Mouse (Mus musculus): Measurements from ENCODE around the gene Ccdc183. TPM values are rescaled to one million over a fixed set of nuclear protein-coding genes. Genes with fewer than 3 reads are reported as not detected.

Gene Ccdc183
- polyA plus RNA-seq, 1 experiment = not detected

DNA sequence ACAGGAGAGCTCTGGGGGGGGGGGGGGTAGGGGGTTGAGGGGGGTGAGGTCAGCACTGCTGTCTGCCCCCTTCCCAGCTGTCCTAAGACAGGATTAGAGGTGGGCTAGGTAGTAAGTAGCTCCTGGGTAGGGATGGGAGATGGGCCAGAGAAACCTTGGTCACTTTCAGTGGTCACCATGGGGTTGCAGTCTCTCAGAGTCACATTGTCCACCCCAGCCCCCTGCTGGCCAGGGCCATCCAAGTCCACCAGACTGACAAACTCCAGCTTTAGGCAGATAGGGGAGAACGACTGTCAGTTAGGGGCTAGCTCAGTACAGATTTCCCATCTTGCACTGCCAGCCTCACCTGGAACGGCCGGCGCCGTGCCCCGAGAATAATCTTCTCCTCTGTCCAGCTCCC, 50.9 kb downstream of the Ccdc183 start:
- no peak overlapping the region for H3K27ac ChIP-seq (ENCODE audit: insufficient read depth, low read length)
- peaks cover 3% of the 10 kb centered on the region for H3K4me1 ChIP-seq (ENCODE audit: control insufficient read depth, insufficient read depth, low read length)
- no peak overlapping the region for H3K4me3 ChIP-seq (ENCODE audit: low read depth, low read length)
- H3K9me3 ChIP-seq (replicated peaks; ENCODE audit: control insufficient read depth, insufficient read depth, low read length, poor library complexity, severe bottlenecking) = no peaks in the 10 kb centered on the region
- H3K9ac ChIP-seq (ENCODE audit: low read depth, poor library complexity, severe bottlenecking) = no peak overlapping the region
- TF ChIP-seq CTCF (IDR thresholded peaks at IDR 0.05; ENCODE audit: low read depth, low read length) = no peak
- TF ChIP-seq EP300 (IDR thresholded peaks at IDR 0.05; ENCODE audit: insufficient read depth, low read depth, low read length) = no peak
- no peak for TF ChIP-seq POLR2A (IDR thresholded peaks at IDR 0.05; ENCODE audit: insufficient read depth, low read length)
- peaks cover 15% of the 10 kb centered on the region for H3K36me3 ChIP-seq (ENCODE audit: control insufficient read depth, insufficient read depth, low read length, poor library complexity, severe bottlenecking)
- H3K27me3 ChIP-seq (ENCODE audit: control insufficient read depth, insufficient read depth, low read length, poor library complexity, severe bottlenecking) = no peaks in the 10 kb centered on the region

DNA sequence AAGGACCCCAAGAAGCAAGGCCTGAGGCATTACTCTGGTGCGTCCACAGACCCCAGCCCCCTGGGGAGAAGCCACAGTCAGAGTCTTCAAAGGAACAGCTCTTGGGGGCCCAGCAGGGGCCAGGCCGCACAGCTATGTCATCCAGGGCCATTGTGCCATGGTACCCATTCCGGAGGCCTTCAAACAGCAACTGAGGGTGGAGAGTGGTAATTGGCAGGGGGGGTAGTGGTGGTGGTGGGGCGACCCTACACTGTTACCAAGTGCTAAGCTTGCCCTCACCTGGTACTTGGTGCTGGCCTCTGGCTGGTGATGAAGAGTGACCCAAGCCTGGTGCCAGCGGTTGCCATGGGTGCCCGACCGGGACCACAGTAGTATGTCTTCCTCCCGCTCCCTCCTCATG, 51.7 kb downstream of the Ccdc183 start:
- TF ChIP-seq EP300 (IDR thresholded peaks at IDR 0.05; ENCODE audit: insufficient read depth, low read depth, low read length) = no peak
- no peak for TF ChIP-seq CTCF (IDR thresholded peaks at IDR 0.05; ENCODE audit: low read depth, low read length)
- no peak for TF ChIP-seq POLR2A (IDR thresholded peaks at IDR 0.05; ENCODE audit: insufficient read depth, low read length)
- H3K27ac ChIP-seq (ENCODE audit: insufficient read depth, low read length) = no peak overlapping the region
- H3K36me3 ChIP-seq (ENCODE audit: control insufficient read depth, insufficient read depth, low read length, poor library complexity, severe bottlenecking) = peaks cover 18% of the 10 kb centered on the region
- no peak overlapping the region for H3K9ac ChIP-seq (ENCODE audit: low read depth, poor library complexity, severe bottlenecking)
- no peaks in the 10 kb centered on the region for H3K9me3 ChIP-seq (replicated peaks; ENCODE audit: control insufficient read depth, insufficient read depth, low read length, poor library complexity, severe bottlenecking)
- H3K4me3 ChIP-seq (ENCODE audit: low read depth, low read length) = no peak overlapping the region
- H3K27me3 ChIP-seq (ENCODE audit: control insufficient read depth, insufficient read depth, low read length, poor library complexity, severe bottlenecking) = no peaks in the 10 kb centered on the region
- H3K4me1 ChIP-seq (ENCODE audit: control insufficient read depth, insufficient read depth, low read length) = peaks cover 3% of the 10 kb centered on the region

DNA sequence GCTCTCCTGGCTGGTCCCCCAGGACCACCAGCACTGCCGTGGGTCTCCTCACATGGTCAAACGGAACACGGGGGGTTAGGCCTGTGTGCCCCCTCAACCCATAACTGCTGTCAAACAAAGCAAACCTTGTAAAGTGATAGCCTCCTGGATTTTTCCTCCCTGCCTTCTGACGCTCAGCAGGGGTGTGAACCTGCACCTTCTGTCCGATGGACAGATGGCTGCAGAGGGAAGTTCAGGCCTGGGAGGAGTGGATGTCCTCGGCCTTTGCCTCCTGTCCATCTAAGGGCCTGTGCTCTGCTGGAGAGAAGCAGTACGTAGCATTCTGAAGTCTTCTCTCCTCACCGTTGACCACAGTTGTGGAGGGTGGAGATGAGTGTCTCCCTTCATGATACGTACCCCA, 55.5 kb downstream of the Ccdc183 start:
- peaks cover 25% of the 10 kb centered on the region for H3K36me3 ChIP-seq (ENCODE audit: control insufficient read depth, insufficient read depth, low read length, poor library complexity, severe bottlenecking)
- no peak for TF ChIP-seq POLR2A (IDR thresholded peaks at IDR 0.05; ENCODE audit: insufficient read depth, low read length)
- no peak for TF ChIP-seq CTCF (IDR thresholded peaks at IDR 0.05; ENCODE audit: low read depth, low read length)
- TF ChIP-seq EP300 (IDR thresholded peaks at IDR 0.05; ENCODE audit: insufficient read depth, low read depth, low read length) = no peak

DNA sequence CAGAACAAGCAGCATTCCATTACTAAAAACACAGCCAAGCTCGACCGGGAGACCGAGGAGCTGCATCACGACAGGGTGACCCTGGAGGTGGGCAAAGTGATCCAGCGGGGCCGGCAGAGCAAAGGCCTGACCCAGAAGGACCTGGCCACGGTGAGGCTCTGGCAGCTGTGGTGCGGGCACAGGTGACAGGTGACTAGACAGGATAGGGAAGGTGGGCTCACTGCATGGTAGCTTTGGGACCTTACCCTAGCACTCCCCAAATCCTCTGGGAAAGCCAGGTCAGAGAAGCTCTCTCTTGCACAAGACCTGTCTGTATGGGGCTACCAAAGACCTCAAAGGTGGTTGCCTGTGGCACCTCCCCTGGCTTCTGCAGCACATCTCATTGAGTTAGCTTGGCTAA, 56.9 kb downstream of the Ccdc183 start:
- no peak for TF ChIP-seq POLR2A (IDR thresholded peaks at IDR 0.05; ENCODE audit: insufficient read depth, low read length)
- no peak for TF ChIP-seq CTCF (IDR thresholded peaks at IDR 0.05; ENCODE audit: low read depth, low read length)
- no peak for TF ChIP-seq EP300 (IDR thresholded peaks at IDR 0.05; ENCODE audit: insufficient read depth, low read depth, low read length)
- Histone ChIP-seq H3K27ac (ENCODE audit: insufficient read depth, low read length) (no peak overlapping the region), H3K36me3 (ENCODE audit: control insufficient read depth, insufficient read depth, low read length, poor library complexity, severe bottlenecking) (peaks cover 25% of the 10 kb centered on the region), H3K9ac (ENCODE audit: low read depth, poor library complexity, severe bottlenecking) (no peak overlapping the region), H3K4me1 (ENCODE audit: control insufficient read depth, insufficient read depth, low read length) (no peaks in the 10 kb centered on the region), H3K27me3 (ENCODE audit: control insufficient read depth, insufficient read depth, low read length, poor library complexity, severe bottlenecking) (no peaks in the 10 kb centered on the region), H3K9me3 (replicated peaks; ENCODE audit: control insufficient read depth, insufficient read depth, low read length, poor library complexity, severe bottlenecking) (no peaks in the 10 kb centered on the region), H3K4me3 (ENCODE audit: low read depth, low read length) (no peak overlapping the region)

More for the DNA sequence above, 55.5 kb downstream of the Ccdc183 start:
- Histone ChIP-seq H3K4me3 (ENCODE audit: low read depth, low read length) (no peak overlapping the region), H3K27ac (ENCODE audit: insufficient read depth, low read length) (no peak overlapping the region), H3K9me3 (replicated peaks; ENCODE audit: control insufficient read depth, insufficient read depth, low read length, poor library complexity, severe bottlenecking) (no peaks in the 10 kb centered on the region), H3K27me3 (ENCODE audit: control insufficient read depth, insufficient read depth, low read length, poor library complexity, severe bottlenecking) (no peaks in the 10 kb centered on the region), H3K4me1 (ENCODE audit: control insufficient read depth, insufficient read depth, low read length) (no peaks in the 10 kb centered on the region), H3K9ac (ENCODE audit: low read depth, poor library complexity, severe bottlenecking) (no peak overlapping the region)

DNA sequence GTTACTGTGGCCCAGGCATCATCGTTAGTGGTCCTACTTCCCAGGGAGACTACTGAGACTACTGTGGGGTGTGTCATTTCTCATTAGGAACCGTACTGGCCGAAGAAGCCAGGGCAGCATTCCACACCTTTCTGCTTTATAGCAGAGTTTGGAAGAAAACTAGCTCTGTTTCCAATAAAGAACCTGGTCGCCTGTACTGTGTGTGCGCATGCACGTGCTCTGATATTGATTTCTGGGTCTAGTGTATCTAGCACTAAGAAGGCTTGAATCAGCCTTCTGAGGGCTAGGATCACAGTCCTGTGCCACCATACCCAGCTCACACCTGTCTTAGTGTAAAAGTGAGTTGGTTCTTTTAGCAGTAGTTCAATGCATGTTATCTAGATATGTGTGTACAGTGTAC, 58.7 kb downstream of the Ccdc183 start:
- Histone ChIP-seq H3K9ac (ENCODE audit: low read depth, poor library complexity, severe bottlenecking) (peak overlapping the region; percentile 92; the same call in 1 of the 2 replicates), H3K4me1 (ENCODE audit: control insufficient read depth, insufficient read depth, low read length) (no peaks in the 10 kb centered on the region), H3K27ac (ENCODE audit: insufficient read depth, low read length) (no peak overlapping the region), H3K27me3 (ENCODE audit: control insufficient read depth, insufficient read depth, low read length, poor library complexity, severe bottlenecking) (no peaks in the 10 kb centered on the region), H3K9me3 (replicated peaks; ENCODE audit: control insufficient read depth, insufficient read depth, low read length, poor library complexity, severe bottlenecking) (no peaks in the 10 kb centered on the region), H3K4me3 (ENCODE audit: low read depth, low read length) (no peak overlapping the region; the same call in 1 of the 2 replicates), H3K36me3 (ENCODE audit: control insufficient read depth, insufficient read depth, low read length, poor library complexity, severe bottlenecking) (peaks cover 22% of the 10 kb centered on the region)
- TF ChIP-seq EP300 (IDR thresholded peaks at IDR 0.05; ENCODE audit: insufficient read depth, low read depth, low read length) = no peak

Other genes with a start within 250 kb of the Ccdc183 start
- gene Sapcd2, start 245.4 kb downstream of the Ccdc183 start, polyA plus RNA-seq (2011; ENCODE audit: insufficient read depth, insufficient read length, low read depth, missing spikeins) = 19.2 and 22.4 TPM in 2 replicates
- gene Entpd2, start 221.8 kb downstream of the Ccdc183 start, polyA plus RNA-seq (2011; ENCODE audit: insufficient read depth, insufficient read length, low read depth, missing spikeins) = 4.2 and 5.6 TPM in 2 replicates
- 29.7 and 40.9 TPM in 2 replicates for gene Npdc1, start 218.3 kb downstream of the Ccdc183 start, polyA plus RNA-seq (2011; ENCODE audit: insufficient read depth, insufficient read length, low read depth, missing spikeins)
- not detected in 2 replicates for gene Fut7, start 194.4 kb downstream of the Ccdc183 start, polyA plus RNA-seq (2011; ENCODE audit: insufficient read depth, insufficient read length, low read depth, missing spikeins)
- 14.0 and 14.2 TPM in 2 replicates for gene Abca2, start 189.0 kb downstream of the Ccdc183 start, polyA plus RNA-seq (2011; ENCODE audit: insufficient read depth, insufficient read length, low read depth, missing spikeins)
- gene Clic3, start 160.8 kb downstream of the Ccdc183 start, polyA plus RNA-seq (2011; ENCODE audit: insufficient read depth, insufficient read length, low read depth, missing spikeins) = not detected in 2 replicates
- gene Paxx, start 156.6 kb downstream of the Ccdc183 start, polyA plus RNA-seq (2011; ENCODE audit: insufficient read depth, insufficient read length, low read depth, missing spikeins) = 3.7 and 5.7 TPM in 2 replicates
- gene Ptgds, start 147.6 kb downstream of the Ccdc183 start, polyA plus RNA-seq (2011; ENCODE audit: insufficient read depth, insufficient read length, low read depth, missing spikeins) = 0.57 TPM in 1 of 2 replicates, not detected in the other
- not detected in 2 replicates for gene Lcn12, start 123.8 kb downstream of the Ccdc183 start, polyA plus RNA-seq (2011; ENCODE audit: insufficient read depth, insufficient read length, low read depth, missing spikeins)
- 16.4 and 18.4 TPM in 2 replicates for gene Fbxw5, start 116.9 kb downstream of the Ccdc183 start, polyA plus RNA-seq (2011; ENCODE audit: insufficient read depth, insufficient read length, low read depth, missing spikeins)
- gene C8g, start 116.0 kb downstream of the Ccdc183 start, polyA plus RNA-seq (2011; ENCODE audit: insufficient read depth, insufficient read length, low read depth, missing spikeins) = 3.5 and 4.9 TPM in 2 replicates
- 9.4 and 9.8 TPM in 2 replicates for gene Traf2, start 70.7 kb downstream of the Ccdc183 start, polyA plus RNA-seq (2011; ENCODE audit: insufficient read depth, insufficient read length, low read depth, missing spikeins)
- gene Edf1, start 59.8 kb downstream of the Ccdc183 start, polyA plus RNA-seq (2011; ENCODE audit: insufficient read depth, insufficient read length, low read depth, missing spikeins) = 107 and 122 TPM in 2 replicates
- 0.65 and 3.7 TPM in 2 replicates for gene Mamdc4, start 42.8 kb downstream of the Ccdc183 start, polyA plus RNA-seq (2011; ENCODE audit: insufficient read depth, insufficient read length, low read depth, missing spikeins)
- 37.0 and 47.9 TPM in 2 replicates for gene Phpt1, start 42.5 kb downstream of the Ccdc183 start, polyA plus RNA-seq (2011; ENCODE audit: insufficient read depth, insufficient read length, low read depth, missing spikeins)
- gene Ajm1, start 35.9 kb downstream of the Ccdc183 start, polyA plus RNA-seq (2011; ENCODE audit: insufficient read depth, insufficient read length, low read depth, missing spikeins) = 0.55 and 0.70 TPM in 2 replicates
- gene Rabl6, start 9.2 kb downstream of the Ccdc183 start, polyA plus RNA-seq (2011; ENCODE audit: insufficient read depth, insufficient read length, low read depth, missing spikeins) = 72.5 and 80.2 TPM in 2 replicates
- gene Tmem141, start 4.3 kb upstream of the Ccdc183 start, polyA plus RNA-seq (2011; ENCODE audit: insufficient read depth, insufficient read length, low read depth, missing spikeins) = 12.3 and 13.4 TPM in 2 replicates
- not detected in 2 replicates for gene Fcna, start 10.4 kb upstream of the Ccdc183 start, polyA plus RNA-seq (2011; ENCODE audit: insufficient read depth, insufficient read length, low read depth, missing spikeins)
- not detected in 2 replicates for gene Lcn8, start 35.4 kb upstream of the Ccdc183 start, polyA plus RNA-seq (2011; ENCODE audit: insufficient read depth, insufficient read length, low read depth, missing spikeins)
- gene Lcn5, start 40.3 kb upstream of the Ccdc183 start, polyA plus RNA-seq (2011; ENCODE audit: insufficient read depth, insufficient read length, low read depth, missing spikeins) = not detected in 2 replicates
- not detected in 2 replicates for gene Lcn6, start 59.1 kb upstream of the Ccdc183 start, polyA plus RNA-seq (2011; ENCODE audit: insufficient read depth, insufficient read length, low read depth, missing spikeins)
- gene Lcn10, start 65.0 kb upstream of the Ccdc183 start, polyA plus RNA-seq (2011; ENCODE audit: insufficient read depth, insufficient read length, low read depth, missing spikeins) = not detected in 2 replicates
- not detected in 2 replicates for gene Obp2a, start 82.4 kb upstream of the Ccdc183 start, polyA plus RNA-seq (2011; ENCODE audit: insufficient read depth, insufficient read length, low read depth, missing spikeins)
- gene Bmyc, start 89.1 kb upstream of the Ccdc183 start, polyA plus RNA-seq (2011; ENCODE audit: insufficient read depth, insufficient read length, low read depth, missing spikeins) = 10.5 and 17.0 TPM in 2 replicates
- gene Obp2b, start 119.3 kb upstream of the Ccdc183 start, polyA plus RNA-seq (2011; ENCODE audit: insufficient read depth, insufficient read length, low read depth, missing spikeins) = not detected in 2 replicates
- gene Lcn3, start 147.9 kb upstream of the Ccdc183 start, polyA plus RNA-seq (2011; ENCODE audit: insufficient read depth, insufficient read length, low read depth, missing spikeins) = not detected in 2 replicates
- not detected in 2 replicates for gene Lcn11, start 159.3 kb upstream of the Ccdc183 start, polyA plus RNA-seq (2011; ENCODE audit: insufficient read depth, insufficient read length, low read depth, missing spikeins)
- gene Gm13539, start 164.6 kb upstream of the Ccdc183 start, polyA plus RNA-seq (2011; ENCODE audit: insufficient read depth, insufficient read length, low read depth, missing spikeins) = not detected in 2 replicates
- gene Glt6d1, start 198.2 kb upstream of the Ccdc183 start, polyA plus RNA-seq (2011; ENCODE audit: insufficient read depth, insufficient read length, low read depth, missing spikeins) = not detected in 2 replicates
- gene Lcn9, start 205.5 kb upstream of the Ccdc183 start, polyA plus RNA-seq (2011; ENCODE audit: insufficient read depth, insufficient read length, low read depth, missing spikeins) = not detected in 2 replicates
- not detected in 2 replicates for gene Sohlh1, start 229.6 kb upstream of the Ccdc183 start, polyA plus RNA-seq (2011; ENCODE audit: insufficient read depth, insufficient read length, low read depth, missing spikeins)
- gene Kcnt1, start 246.1 kb upstream of the Ccdc183 start, polyA plus RNA-seq (2011; ENCODE audit: insufficient read depth, insufficient read length, low read depth, missing spikeins) = 0.54 and 1.0 TPM in 2 replicates